Mouse (Mus musculus) heart, adult 2 months (tissue): ENCODE measurements around the gene Nr1h4.

ENCODE experiments used
- CTCF ChIP-seq: fragments of 200-600 bp; IDR thresholded peaks from 2 replicates; pipeline ENCODE4 v1.8.1; 2022; ENCODE audit warnings: antibody characterized with exemption, mild to moderate bottlenecking, moderate library complexity
- EP300 ChIP-seq: fragments of 200-500 bp; IDR thresholded peaks from 2 replicates; pipeline ENCODE4 v1.6.1; 2011; ENCODE audit warnings: low read depth, low read length, control low read depth; ENCODE audit not compliant: insufficient read depth
- POLR2A ChIP-seq: fragments of 200-500 bp; IDR thresholded peaks from 2 replicates; pipeline ENCODE4 v1.6.1; 2011; ENCODE audit warnings: mild to moderate bottlenecking, low read depth, low read length, control low read depth; ENCODE audit not compliant: insufficient read depth

- TF ChIP-seq POLR2A (no peak), CTCF (no peak), EP300 (no peak)
Observed at GRCm38 (mm10) chr10:89424800-89425393, 108.5 kb downstream of the Nr1h4 start.
